Mouse (Mus musculus) hindbrain, embryonic 12.5 days (tissue): Measurements from ENCODE around the gene Bet1l. TPM values are rescaled to one million over a fixed set of nuclear protein-coding genes. Genes with fewer than 3 reads are reported as not detected.

Source experiments
- ATAC-seq: fragments of 200-750 bp; cut with Nextera tagmentation; 2 replicates; pipeline ENCODE4 v1.8.0; 2017; ENCODE audit warnings: moderate TSS enrichment; ENCODE audit not compliant: low FRiP score
- H3K27ac ChIP-seq: fragments of 300-500 bp; sonication (generic); 2 replicates; pipeline ENCODE4 v1.5.1; 2016; ENCODE audit warnings: mild to moderate bottlenecking
- H3K27me3 ChIP-seq: fragments of 300-500 bp; sonication (generic); 2 replicates; pipeline ENCODE4 v1.6.1; 2016; ENCODE audit warnings: mild to moderate bottlenecking
- H3K36me3 ChIP-seq: fragments of 300-500 bp; sonication (generic); 2 replicates; pipeline ENCODE4 v1.6.1; 2016; ENCODE audit warnings: mild to moderate bottlenecking
- H3K4me1 ChIP-seq: fragments of 300-500 bp; sonication (generic); 2 replicates; pipeline ENCODE4 v1.6.1; 2016
- H3K4me2 ChIP-seq: fragments of 300-500 bp; sonication (generic); replicated peaks from 2 replicates; pipeline ENCODE4 v1.6.1; 2016; ENCODE audit warnings: mild to moderate bottlenecking
- H3K4me3 ChIP-seq: fragments of 300-500 bp; sonication (generic); 2 replicates; pipeline ENCODE4 v1.5.1; 2016; ENCODE audit warnings: mild to moderate bottlenecking
- H3K9ac ChIP-seq: fragments of 300-500 bp; sonication (generic); 2 replicates; pipeline ENCODE4 v1.6.1; 2016; ENCODE audit warnings: mild to moderate bottlenecking, moderate library complexity
- H3K9me3 ChIP-seq: fragments of 300-500 bp; sonication (generic); replicated peaks from 2 replicates; pipeline ENCODE4 v1.6.1; 2016; ENCODE audit warnings: mild to moderate bottlenecking
- WGBS: fragments of 180-500 bp; shearing (Covaris S2); methylation state at CpG from one replicate; pipeline ENCODE4 v1.1.7; 2016; 5-methylcytosine and 5-hydroxymethylcytosine counted together
- polyA plus RNA-seq: library from polyadenylated mRNA; unstranded; fragments of >200 nt; fragmentation: Nextera tagmentation; extraction: Ambion mirVana; gene quantifications from 2 replicates; pipeline ENCODE4 v1.2.1, GENCODE M21; 2016

The Bet1l gene
- polyA plus RNA-seq, 1 experiment from 2014 or later = 30.9 TPM

- Histone ChIP-seq H3K4me2 (no peak overlapping the region), H3K27ac (no peak overlapping the region), H3K27me3 (peaks cover 15% of the 10 kb centered on the region), H3K9ac (no peak overlapping the region), H3K4me3 (no peak overlapping the region), H3K9me3 (no peaks in the 10 kb centered on the region), H3K4me1 (no peaks in the 10 kb centered on the region), H3K36me3 (no peaks in the 10 kb centered on the region)
- no peak for ATAC-seq
- 48% methylated on average over 18 of the region's 19 CpGs for WGBS
Observed at GRCm38 (mm10) chr7:140840750-140841735, 16.3 kb downstream of the Bet1l start.

GRCm38 (mm10) chr7:140839556-140839955 is 17.8 kb downstream of the Bet1l start:
- no peaks in the 10 kb centered on the region for H3K9me3 ChIP-seq
- no peak overlapping the region for H3K4me3 ChIP-seq
- WGBS = 65% methylated on average over 5 of the region's 5 CpGs
- no peak overlapping the region for H3K4me2 ChIP-seq
- H3K27me3 ChIP-seq = peaks cover 9% of the 10 kb centered on the region
- H3K36me3 ChIP-seq = no peaks in the 10 kb centered on the region
- H3K9ac ChIP-seq = no peak overlapping the region
- no peak for ATAC-seq
- H3K4me1 ChIP-seq = no peaks in the 10 kb centered on the region
- no peak overlapping the region for H3K27ac ChIP-seq

GRCm38 (mm10) chr7:140836243-140837115 is 20.9 kb downstream of the Bet1l start:
- H3K4me1 ChIP-seq = no peaks in the 10 kb centered on the region
- H3K27ac ChIP-seq = no peak overlapping the region
- peaks cover 4% of the 10 kb centered on the region for H3K27me3 ChIP-seq
- H3K36me3 ChIP-seq = no peaks in the 10 kb centered on the region
- no peak overlapping the region for H3K4me2 ChIP-seq
- H3K9me3 ChIP-seq = no peaks in the 10 kb centered on the region
- WGBS = 87% methylated on average over 9 of the region's 9 CpGs
- no peak overlapping the region for H3K9ac ChIP-seq
- H3K4me3 ChIP-seq = no peak overlapping the region
- ATAC-seq = no peak

GRCm38 (mm10) chr7:140835758-140836087 is 21.7 kb downstream of the Bet1l start:
- no peak overlapping the region for H3K27ac ChIP-seq
- no peak overlapping the region for H3K4me3 ChIP-seq
- no peak for ATAC-seq
- H3K27me3 ChIP-seq = no peaks in the 10 kb centered on the region; the same call in 1 of the 2 replicates
- H3K36me3 ChIP-seq = no peaks in the 10 kb centered on the region
- H3K4me2 ChIP-seq = no peak overlapping the region
- WGBS = 81% methylated on average over 2 of the region's 2 CpGs
- H3K9ac ChIP-seq = no peak overlapping the region
- no peaks in the 10 kb centered on the region for H3K9me3 ChIP-seq
- no peaks in the 10 kb centered on the region for H3K4me1 ChIP-seq

GRCm38 (mm10) chr7:140834968-140835757 is 22.2 kb downstream of the Bet1l start, which contains the start of gene Urah:
Urah (plus strand) TSS chr7:140835018.
- H3K9ac ChIP-seq = no peak within 1 kb of the TSS
- no peaks in the 10 kb centered on the region for H3K9me3 ChIP-seq
- no peaks in the 10 kb centered on the region for H3K36me3 ChIP-seq
- H3K4me2 ChIP-seq = no peak within 1 kb of the TSS
- H3K4me3 ChIP-seq = no peak within 1 kb of the TSS
- no peak for ATAC-seq
- 49% methylated on average over 20 of the region's 20 CpGs for WGBS
- no peaks in the 10 kb centered on the region for H3K4me1 ChIP-seq
- no peaks in the 10 kb centered on the region; the same call in 1 of the 2 replicates for H3K27me3 ChIP-seq
- H3K27ac ChIP-seq = no peak within 1 kb of the TSS

GRCm38 (mm10) chr7:140833341-140833740 is 24.0 kb downstream of the Bet1l start:
- no peaks in the 10 kb centered on the region for H3K36me3 ChIP-seq
- no peaks in the 10 kb centered on the region for H3K4me1 ChIP-seq
- H3K9ac ChIP-seq = no peak overlapping the region
- no peak overlapping the region for H3K4me3 ChIP-seq
- H3K27ac ChIP-seq = no peak overlapping the region
- H3K4me2 ChIP-seq = no peak overlapping the region
- no peak for ATAC-seq
- no peaks in the 10 kb centered on the region for H3K9me3 ChIP-seq
- WGBS = 84% methylated on average over 4 of the region's 4 CpGs
- H3K27me3 ChIP-seq = no peaks in the 10 kb centered on the region; the same call in 1 of the 2 replicates

- Histone ChIP-seq H3K9me3 (no peaks in the 10 kb centered on the region), H3K27ac (no peak overlapping the region), H3K4me2 (no peak overlapping the region), H3K4me3 (no peak overlapping the region), H3K4me1 (no peaks in the 10 kb centered on the region), H3K36me3 (no peaks in the 10 kb centered on the region), H3K9ac (no peak overlapping the region), H3K27me3 (no peaks in the 10 kb centered on the region; the same call in 1 of the 2 replicates)
- WGBS = 76% methylated on average over 6 of the region's 6 CpGs
- ATAC-seq = no peak
Observed at GRCm38 (mm10) chr7:140831447-140831846, 25.9 kb downstream of the Bet1l start.

GRCm38 (mm10) chr7:140828171-140828881 is 29.1 kb downstream of the Bet1l start:
- Histone ChIP-seq H3K4me3 (no peak overlapping the region), H3K4me2 (no peak overlapping the region), H3K9ac (no peak overlapping the region), H3K4me1 (no peaks in the 10 kb centered on the region), H3K9me3 (no peaks in the 10 kb centered on the region), H3K36me3 (no peaks in the 10 kb centered on the region), H3K27me3 (no peaks in the 10 kb centered on the region), H3K27ac (no peak overlapping the region)
- WGBS = 40% methylated on average over 8 of the region's 8 CpGs
- no peak for ATAC-seq

GRCm38 (mm10) chr7:140822731-140823130 is 34.6 kb downstream of the Bet1l start:
- Histone ChIP-seq H3K4me1 (peaks cover 2% of the 10 kb centered on the region; the same call in 1 of the 2 replicates), H3K9ac (no peak overlapping the region), H3K36me3 (no peaks in the 10 kb centered on the region), H3K4me2 (no peak overlapping the region), H3K9me3 (no peaks in the 10 kb centered on the region), H3K27ac (no peak overlapping the region), H3K27me3 (no peaks in the 10 kb centered on the region), H3K4me3 (no peak overlapping the region)
- ATAC-seq = no peak
- WGBS = 93% methylated on average over 4 of the region's 4 CpGs

GRCm38 (mm10) chr7:140821653-140822329 is 35.6 kb downstream of the Bet1l start, which contains the start of gene Zfp941:
Zfp941 (minus strand) TSS chr7:140822178.
- H3K27ac ChIP-seq = peak within 1 kb of the TSS; percentile 83

GRCm38 (mm10) chr7:140821305-140821652 is 36.1 kb downstream of the Bet1l start:
- H3K27ac ChIP-seq = peak overlapping the region; percentile 83; the same call in 1 of the 2 replicates
- peak; percentile 55 for ATAC-seq
- H3K4me2 ChIP-seq = peak overlapping the region; percentile 65
- H3K9me3 ChIP-seq = no peaks in the 10 kb centered on the region
- H3K36me3 ChIP-seq = no peaks in the 10 kb centered on the region
- H3K4me3 ChIP-seq = peak overlapping the region; percentile 55
- peaks cover 2% of the 10 kb centered on the region; the same call in 1 of the 2 replicates for H3K4me1 ChIP-seq
- H3K27me3 ChIP-seq = no peaks in the 10 kb centered on the region
- H3K9ac ChIP-seq = peak overlapping the region; percentile 72
- 49% methylated on average over 5 of the region's 5 CpGs for WGBS

More at GRCm38 (mm10) chr7:140821653-140822329, 35.6 kb downstream of the Bet1l start, which contains the start of gene Zfp941:
- H3K27me3 ChIP-seq = no peaks in the 10 kb centered on the region
- H3K4me3 ChIP-seq = peak within 1 kb of the TSS; percentile 55
- peak; percentile 94 for ATAC-seq
- peaks cover 2% of the 10 kb centered on the region; the same call in 1 of the 2 replicates for H3K4me1 ChIP-seq
- peak within 1 kb of the TSS; percentile 72 for H3K9ac ChIP-seq
- H3K9me3 ChIP-seq = no peaks in the 10 kb centered on the region
- peak within 1 kb of the TSS; percentile 65 for H3K4me2 ChIP-seq
- WGBS = 3% methylated on average over 21 of the region's 21 CpGs
- H3K36me3 ChIP-seq = no peaks in the 10 kb centered on the region
